Mouse (Mus musculus) heart, adult 2 months (tissue): ENCODE data around the gene Cd59b. TPM values are rescaled to one million over a fixed set of nuclear protein-coding genes. Genes with fewer than 3 reads are reported as not detected.
"Not testable (repeated sequence)": the region's sequence is repeated elsewhere in the genome, so short reads cannot be mapped to it uniquely, and the experiment has no call there.

Experiments used
- DNase-seq, 2 experiments: peaks; one replicate each; pipeline ENCODE4 v3.0.0; 2021
- H3K27ac ChIP-seq: fragments of 200-600 bp; 2 replicates; pipeline ENCODE4 v1.8.1; 2022
- H3K27me3 ChIP-seq: fragments of 200-500 bp; 2 replicates; pipeline ENCODE4 v1.6.1; 2012; ENCODE audit warnings: mild to moderate bottlenecking, low read length, inconsistent platforms, mixed read lengths; ENCODE audit not compliant: control insufficient read depth, insufficient read depth
- H3K36me3 ChIP-seq: fragments of 200-500 bp; 2 replicates; pipeline ENCODE4 v1.6.1; 2012; ENCODE audit warnings: low read length, inconsistent platforms; ENCODE audit not compliant: control insufficient read depth, insufficient read depth
- H3K4me1 ChIP-seq: fragments of 200-500 bp; 2 replicates; pipeline ENCODE4 v1.6.1; 2011; ENCODE audit warnings: low read length; ENCODE audit not compliant: control insufficient read depth, insufficient read depth
- H3K4me3 ChIP-seq: fragments of 200-600 bp; 2 replicates; pipeline ENCODE4 v1.8.1; 2022
- H3K79me2 ChIP-seq: fragments of 200-500 bp; replicated peaks from 2 replicates; pipeline ENCODE4 v1.6.1; 2012; ENCODE audit warnings: mild to moderate bottlenecking, inconsistent platforms, low read length, moderate library complexity, mixed read lengths; ENCODE audit not compliant: control insufficient read depth, insufficient read depth
- H3K9ac ChIP-seq: fragments of 200-500 bp; 2 replicates; pipeline ENCODE4 v1.6.1; 2012; ENCODE audit warnings: low read depth, mild to moderate bottlenecking, control low read depth, inconsistent platforms, low read length, mixed read lengths
- CTCF ChIP-seq: fragments of 200-600 bp; IDR thresholded peaks from 2 replicates; pipeline ENCODE4 v1.8.1; 2022; ENCODE audit warnings: antibody characterized with exemption, mild to moderate bottlenecking, moderate library complexity
- EP300 ChIP-seq: fragments of 200-500 bp; IDR thresholded peaks from 2 replicates; pipeline ENCODE4 v1.6.1; 2011; ENCODE audit warnings: low read depth, low read length, control low read depth; ENCODE audit not compliant: insufficient read depth
- POLR2A ChIP-seq: fragments of 200-500 bp; IDR thresholded peaks from 2 replicates; pipeline ENCODE4 v1.6.1; 2011; ENCODE audit warnings: mild to moderate bottlenecking, low read depth, low read length, control low read depth; ENCODE audit not compliant: insufficient read depth
- WGBS: fragments of 180-500 bp; shearing (Covaris S2); methylation state at CpG from one replicate; pipeline ENCODE4 v1.1.7; 2018; 5-methylcytosine and 5-hydroxymethylcytosine counted together
- intact Hi-C: fragments of 180-260 bp; cut with DNase I; formaldehyde crosslinking; loops from one replicate; pipeline ENCODE4 v1.15.1; 2025
- polyA plus RNA-seq: library from polyadenylated mRNA; depleted of rRNA; stranded (reverse); fragments of >200 nt; gene quantifications from 2 replicates; pipeline ENCODE4 v1.2.3, GENCODE M21; 2012
- total RNA-seq, 2 experiments: library from RNA; stranded (reverse); gene quantifications; 2 replicates each; pipeline ENCODE4 v1.2.3; 2021

Gene Cd59b
- total and polyA plus RNA-seq, 3 experiments, result 3.1 to 6.9 (median 3.3) TPM

- intact Hi-C loops, result no loop called here
- peaks cover 4% of the 10 kb centered on the region for H3K36me3 ChIP-seq
- no peak for DNase-seq
- H3K9ac ChIP-seq, result no peak overlapping the region
- TF ChIP-seq POLR2A (no peak), EP300 (no peak), CTCF (no peak)
- H3K27me3 ChIP-seq, result no peaks in the 10 kb centered on the region
- no peaks in the 10 kb centered on the region for H3K4me1 ChIP-seq
- no peaks in the 10 kb centered on the region; the same call in 1 of the 2 replicates for H3K79me2 ChIP-seq
- no peak overlapping the region for H3K4me3 ChIP-seq
- H3K27ac ChIP-seq, result no peak overlapping the region
- WGBS, result 84% methylated on average over 10 of the region's 10 CpGs
These were observed 9.9 kb upstream of the Cd59b start for GRCm38 (mm10) chr2:104059786-104060185.

GRCm38 (mm10) chr2:104060996-104061395 is 8.7 kb upstream of the Cd59b start:
- WGBS, result 97% methylated on average over 6 of the region's 6 CpGs
- Histone ChIP-seq H3K79me2 (no peaks in the 10 kb centered on the region), H3K27me3 (no peaks in the 10 kb centered on the region), H3K4me3 (no peak overlapping the region), H3K36me3 (no peaks in the 10 kb centered on the region), H3K9ac (no peak overlapping the region), H3K4me1 (no peaks in the 10 kb centered on the region), H3K27ac (no peak overlapping the region)
- TF ChIP-seq CTCF (no peak), POLR2A (no peak), EP300 (no peak)
- no peak for DNase-seq
- intact Hi-C loops, result no loop called here

- Histone ChIP-seq H3K4me1 (no peaks in the 10 kb centered on the region), H3K27ac (no peak overlapping the region), H3K36me3 (no peaks in the 10 kb centered on the region), H3K27me3 (no peaks in the 10 kb centered on the region), H3K9ac (no peak overlapping the region), H3K79me2 (no peaks in the 10 kb centered on the region), H3K4me3 (no peak overlapping the region)
- no peak for DNase-seq
- TF ChIP-seq CTCF, result no peak
- no peak for TF ChIP-seq EP300
- TF ChIP-seq POLR2A, result no peak
- intact Hi-C loops, result no loop called here
These were observed 7.0 kb upstream of the Cd59b start for GRCm38 (mm10) chr2:104062665-104063064.

- Histone ChIP-seq H3K4me1 (peaks cover 1% of the 10 kb centered on the region; the same call in 1 of the 2 replicates), H3K27ac (no peak overlapping the region), H3K4me3 (no peak overlapping the region), H3K27me3 (no peaks in the 10 kb centered on the region), H3K79me2 (no peaks in the 10 kb centered on the region), H3K36me3 (no peaks in the 10 kb centered on the region), H3K9ac (no peak overlapping the region)
- intact Hi-C loops, result no loop called here
- WGBS, result 73% methylated on average over 2 of the region's 2 CpGs
- TF ChIP-seq CTCF (no peak), POLR2A (no peak), EP300 (no peak)
- no peak for DNase-seq
These were observed 5.5 kb upstream of the Cd59b start for GRCm38 (mm10) chr2:104064152-104064551.

- DNase-seq, H3K27ac ChIP-seq, H3K4me3 ChIP-seq, intact Hi-C loops, H3K36me3 ChIP-seq, H3K4me1 ChIP-seq, H3K9ac ChIP-seq, H3K27me3 ChIP-seq, H3K79me2 ChIP-seq: not testable (repeated sequence)
- WGBS, result 78% methylated on average over 6 of the region's 6 CpGs
These were observed 4.1 kb upstream of the Cd59b start, which contains the start of gene Gm10912 for GRCm38 (mm10) chr2:104065526-104065925. Gene Gm10912, plus strand, starts transcription at chr2:104065826.

- H3K27me3 ChIP-seq, DNase-seq, H3K27ac ChIP-seq, H3K79me2 ChIP-seq, H3K4me1 ChIP-seq, H3K4me3 ChIP-seq, H3K36me3 ChIP-seq, H3K9ac ChIP-seq: not testable (repeated sequence)
- intact Hi-C loops, result loop anchor here (1.0 kb wide), 1 partner anchor 25 kb away; no protein-coding TSS in a partner anchor
- WGBS, result 36% methylated on average over 7 of the region's 7 CpGs
These were observed 1.2 kb upstream of the Cd59b start, which contains the start of gene Gm10799 for GRCm38 (mm10) chr2:104068450-104068849. Gene Gm10799, minus strand, starts transcription at chr2:104068550.

GRCm38 (mm10) chr2:104078285-104078684 is 8.6 kb downstream of the Cd59b start:
- H3K9ac ChIP-seq, H3K27me3 ChIP-seq, H3K36me3 ChIP-seq, H3K4me1 ChIP-seq, H3K79me2 ChIP-seq, H3K27ac ChIP-seq, intact Hi-C loops, DNase-seq, H3K4me3 ChIP-seq: not testable (repeated sequence)
- WGBS, result 59% methylated on average over 5 of the region's 5 CpGs

- intact Hi-C loops, DNase-seq, H3K79me2 ChIP-seq, H3K27ac ChIP-seq, H3K27me3 ChIP-seq, H3K36me3 ChIP-seq, H3K9ac ChIP-seq, H3K4me3 ChIP-seq, H3K4me1 ChIP-seq: not testable (repeated sequence)
- WGBS, result no CpG with 5 or more reads among the region's 1 CpGs
These were observed 11.9 kb downstream of the Cd59b start for GRCm38 (mm10) chr2:104081436-104082050.
